In genomic region chr12:74268644-74269285, GRCm38 (mm10) we compare ENCODE assay signal across 13 mouse cellular contexts. TPM values are rescaled to one million over a fixed set of nuclear protein-coding genes. Genes with fewer than 3 reads are reported as not detected.
"Had no signal": no experiment of that assay in that cellular context is flagged by ENCODE, and none has a peak within 500 bp of the region (broad histone marks: within the 10 kb centered on the region; RNA-seq: fewer than 3 reads in every experiment).

No protein-coding gene starts in this region.

- H3K36me3 ChIP-seq: limb, embryonic 10.5 days; liver, embryonic 15.5 days; neural tube, embryonic 12.5 days had no signal

- H3K9me3 ChIP-seq: limb, embryonic 10.5 days; liver, embryonic 15.5 days; neural tube, embryonic 12.5 days had no signal

- H3K9ac ChIP-seq: liver, embryonic 15.5 days; neural tube, embryonic 12.5 days had no signal

- H3K27me3 ChIP-seq: liver, embryonic 15.5 days; neural tube, embryonic 12.5 days had no signal

- H3K4me2 ChIP-seq: liver, embryonic 11.5 days; liver, embryonic 15.5 days; neural tube, embryonic 12.5 days had no signal

- ATAC-seq: lung, postnatal 0 days had no signal

- H3K27ac ChIP-seq: kidney, postnatal 0 days; limb, embryonic 10.5 days; liver, embryonic 15.5 days; neural tube, embryonic 12.5 days; stomach, postnatal 0 days had no signal

- DNase-seq: kidney, adult 8-10 months; kidney, postnatal 36 days; lung, adult 2 months; lung, postnatal 36 days; thymus, postnatal 4 days had no signal

- H3K4me3 ChIP-seq: limb, embryonic 10.5 days; liver, embryonic 15.5 days; neural tube, embryonic 12.5 days had no signal

- H3K4me1 ChIP-seq: limb, embryonic 10.5 days; liver, embryonic 15.5 days; neural tube, embryonic 12.5 days had no signal

RNA-seq across cellular contexts. Expression of gene Gm11042, which starts 47.4 kb away (rescaled TPM):
- polyA plus RNA-seq: kidney, postnatal 0 days; limb, embryonic 10.5 days; limb, embryonic 14.5 days; liver, embryonic 11.5 days; liver, embryonic 15.5 days; lung, adult 2 months; lung, postnatal 0 days; neural tube, embryonic 12.5 days; stomach, postnatal 0 days had no signal
